Mouse (Mus musculus): Measurements from ENCODE around the gene Sipa1l2. TPM values are rescaled to one million over a fixed set of nuclear protein-coding genes. Genes with fewer than 3 reads are reported as not detected.

Sipa1l2 gene
- total RNA-seq, 2 experiments from 2014 or later = 5.5 to 8.2 TPM

DNA sequence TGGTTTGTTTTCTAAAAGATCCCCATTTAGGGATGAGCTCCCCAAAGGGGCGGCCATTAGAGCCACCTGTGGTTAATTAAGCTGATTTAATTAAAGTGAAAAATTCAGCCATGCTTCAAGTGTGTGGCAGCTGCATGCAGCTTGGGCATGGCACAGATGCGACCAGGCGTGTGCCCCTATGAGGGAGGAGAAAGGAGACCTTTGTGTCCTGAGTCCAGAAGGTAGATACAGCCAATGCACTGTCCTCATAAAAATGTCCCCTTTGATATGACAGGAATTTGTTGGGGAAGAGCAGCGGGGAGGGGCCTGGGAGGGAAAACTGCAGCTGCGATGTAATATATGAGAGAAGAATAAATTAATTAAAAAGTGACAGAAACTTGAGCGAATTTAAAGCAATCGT is 106.7 kb downstream of the Sipa1l2 start:
- no peak for DNase-seq

DNA sequence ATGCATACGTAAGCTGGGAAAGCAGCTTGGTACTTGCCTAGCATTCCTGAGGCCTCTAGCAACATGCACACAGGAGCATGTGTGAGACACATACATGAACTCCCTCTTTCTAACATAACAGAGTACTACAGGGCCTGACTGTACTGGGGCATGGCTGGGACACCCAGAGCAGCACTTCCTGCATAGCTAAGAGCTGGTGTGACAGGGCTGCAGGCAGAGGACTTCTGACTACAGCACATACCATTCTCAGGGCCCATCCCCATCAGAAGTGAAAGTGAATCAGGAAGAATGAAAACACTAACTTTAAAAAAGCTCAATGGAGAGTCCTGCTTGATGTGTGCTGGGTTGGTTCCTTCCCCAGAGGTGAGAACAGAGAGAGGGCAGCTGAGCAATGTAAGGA is 108.1 kb downstream of the Sipa1l2 start:
- DNase-seq = no peak

DNA sequence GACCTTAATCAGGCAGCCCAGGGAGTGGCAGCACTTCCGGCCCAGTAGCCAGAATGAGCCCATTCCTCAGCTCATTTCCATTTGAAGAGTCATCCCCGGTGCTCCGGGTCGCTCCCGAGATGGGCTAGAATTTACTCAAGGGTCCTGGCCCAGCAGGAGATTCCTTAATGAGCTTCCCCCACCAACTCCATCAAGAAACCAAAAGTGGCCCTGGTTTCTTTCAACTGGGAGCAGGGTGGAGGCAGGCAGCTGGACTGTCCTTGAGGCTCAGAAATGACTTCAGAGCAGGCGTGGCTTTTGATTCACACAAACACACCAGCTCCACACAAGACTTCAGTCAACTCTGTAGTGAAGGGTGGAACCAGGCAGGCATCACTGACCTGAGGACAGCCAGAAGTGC is 109.0 kb downstream of the Sipa1l2 start:
- no peak for DNase-seq

DNA sequence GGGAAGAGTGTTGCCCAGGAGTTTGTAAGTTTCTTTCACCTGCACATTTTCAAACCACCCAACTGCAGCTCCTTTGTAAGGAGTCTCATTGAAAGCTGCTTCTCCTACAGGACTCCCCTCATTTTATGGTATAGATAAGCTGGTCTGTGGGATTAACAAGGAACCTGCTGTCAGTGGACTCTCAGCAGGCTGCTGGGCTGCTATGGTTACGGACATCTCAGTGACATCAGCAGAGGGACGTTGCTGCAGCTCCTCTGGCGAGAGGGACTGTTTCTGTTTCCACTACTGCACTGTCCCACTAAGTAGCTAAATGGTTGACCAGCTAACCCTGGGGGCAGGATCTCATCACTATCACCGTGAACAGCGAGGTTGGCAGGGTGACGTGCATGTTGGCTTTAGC is 120.6 kb downstream of the Sipa1l2 start:
- DNase-seq = no peak

DNA sequence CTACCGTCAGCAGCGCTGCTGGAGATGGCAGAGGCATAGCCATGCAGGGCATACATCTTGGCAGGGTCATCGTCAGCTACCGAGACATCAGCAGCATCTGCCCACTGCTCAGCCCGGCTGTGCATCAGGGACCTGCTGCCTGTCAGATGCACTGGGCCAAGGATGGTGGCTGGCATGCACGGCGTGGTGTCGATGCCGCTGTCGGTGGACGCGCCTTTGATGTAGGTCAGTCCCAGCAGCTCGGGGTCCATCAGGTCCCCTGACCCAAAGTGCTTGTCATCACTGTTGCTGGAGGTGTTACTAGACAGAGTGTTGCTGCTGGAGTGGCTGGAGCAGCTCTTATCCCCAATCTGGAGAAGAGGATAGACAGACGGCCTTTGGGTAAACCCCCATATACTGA is 122.1 kb downstream of the Sipa1l2 start:
- DNase-seq = no peak

DNA sequence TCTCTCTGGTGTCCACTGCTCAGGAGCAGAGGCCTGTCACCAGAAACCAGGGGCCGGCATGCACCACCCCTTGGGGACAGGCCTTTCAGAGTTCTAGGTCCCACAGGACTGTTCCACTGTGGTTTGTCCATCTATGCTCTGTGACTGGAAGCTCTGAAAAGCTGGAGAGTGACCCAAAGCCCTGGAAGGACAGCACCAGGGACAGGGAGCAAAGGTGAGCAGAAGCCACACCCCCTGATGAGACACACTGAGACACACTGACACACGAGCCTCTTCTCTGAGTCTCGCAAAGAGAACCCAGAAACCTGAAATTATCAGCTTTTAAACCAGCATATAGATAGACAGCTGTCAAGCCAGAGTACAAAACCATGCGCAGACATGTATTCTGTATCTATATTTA is 123.4 kb downstream of the Sipa1l2 start:
- no peak for DNase-seq

DNA sequence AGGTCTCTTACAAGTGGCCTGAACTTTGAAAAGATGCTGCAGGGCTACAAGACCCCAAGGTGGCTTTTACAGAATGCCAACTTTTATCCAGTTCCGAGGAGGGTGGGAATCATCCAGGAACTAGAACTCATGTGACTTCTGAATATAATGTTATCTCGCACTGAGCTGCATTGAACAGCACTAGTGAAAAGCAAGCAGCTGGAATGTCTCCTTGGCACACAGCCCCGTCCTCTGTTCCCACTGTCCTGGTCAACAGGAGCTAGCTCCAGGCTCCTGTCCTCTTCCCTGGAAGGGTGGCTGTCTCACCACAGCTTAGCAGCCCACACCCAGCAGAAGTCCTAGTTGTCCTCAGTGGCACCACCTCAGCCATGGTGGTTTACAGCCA is 124.4 kb downstream of the Sipa1l2 start:
- DNase-seq = peak; percentile 27

DNA sequence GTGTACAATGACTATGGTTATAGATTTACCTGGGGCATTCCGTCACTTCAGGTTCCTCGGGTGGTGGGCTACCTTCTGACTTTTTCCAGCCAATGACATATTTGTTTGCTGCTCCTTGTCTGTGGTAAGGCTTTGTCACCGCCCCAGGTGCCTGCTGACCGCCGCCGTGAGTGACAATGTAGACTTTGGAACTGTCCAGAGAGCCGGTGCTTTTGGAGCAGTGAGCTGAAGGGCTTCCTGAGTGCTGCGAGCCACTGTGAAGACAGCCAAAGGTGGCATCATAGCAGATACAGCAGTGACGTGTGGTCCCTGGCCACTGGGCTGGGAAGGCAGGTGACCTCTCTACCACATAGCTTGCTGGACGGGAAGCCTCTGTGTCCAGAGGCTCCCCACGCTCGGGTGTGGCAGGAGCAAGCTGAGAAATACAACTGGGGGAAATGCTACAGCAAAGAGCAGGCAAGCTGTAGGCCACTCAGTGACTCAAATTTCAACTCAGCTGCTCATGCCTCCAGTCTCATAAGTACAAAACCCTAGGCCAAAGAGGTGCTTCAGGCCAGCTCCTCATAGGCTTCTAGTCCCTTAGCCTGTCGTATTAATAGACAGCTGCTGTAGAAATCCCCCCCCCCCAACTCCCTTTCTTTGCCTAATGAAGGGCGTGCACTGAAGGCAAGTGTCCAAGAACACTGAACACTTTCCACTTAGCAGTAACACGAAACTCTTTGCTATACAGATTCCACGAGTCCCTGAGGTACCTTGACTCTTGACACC is 125.0 kb downstream of the Sipa1l2 start:
- no peak for DNase-seq

DNA sequence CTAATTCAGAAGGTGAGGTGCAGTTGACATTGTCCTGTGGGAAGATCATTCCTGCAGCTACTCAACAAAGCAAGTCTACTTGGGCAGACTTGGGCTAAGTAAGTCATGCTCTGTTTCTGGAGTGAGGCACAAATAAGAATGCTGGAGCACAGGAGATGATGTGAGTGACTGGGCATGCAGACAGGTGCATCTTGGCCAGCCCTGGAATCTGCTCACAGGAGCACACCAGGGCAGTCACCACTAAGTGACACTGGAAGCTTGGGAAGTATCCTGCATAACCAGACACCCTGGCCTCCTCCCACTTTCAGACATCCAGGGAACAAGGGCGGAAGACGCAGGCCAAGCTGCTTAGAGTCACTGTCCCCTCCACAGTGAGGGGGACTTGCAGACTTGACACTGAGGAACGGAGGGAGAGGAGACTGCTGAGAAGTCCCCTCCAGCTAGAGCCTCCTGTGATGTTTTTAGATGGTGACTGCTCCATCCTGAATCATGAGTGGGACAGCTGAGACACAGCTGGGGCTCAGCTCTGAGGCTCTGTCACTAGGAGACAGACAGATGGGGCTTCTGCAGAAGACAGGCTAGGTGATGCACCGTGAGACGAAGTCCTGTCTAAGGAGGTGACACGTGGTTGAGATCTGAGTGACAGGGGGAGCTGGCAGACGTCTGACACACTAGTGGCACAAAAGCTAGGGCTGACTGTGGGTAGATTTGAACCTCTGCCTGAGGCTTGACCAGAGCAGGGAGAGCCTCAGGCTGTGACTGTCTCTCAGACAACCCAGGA is 134.1 kb downstream of the Sipa1l2 start:
- no peak for DNase-seq

DNA sequence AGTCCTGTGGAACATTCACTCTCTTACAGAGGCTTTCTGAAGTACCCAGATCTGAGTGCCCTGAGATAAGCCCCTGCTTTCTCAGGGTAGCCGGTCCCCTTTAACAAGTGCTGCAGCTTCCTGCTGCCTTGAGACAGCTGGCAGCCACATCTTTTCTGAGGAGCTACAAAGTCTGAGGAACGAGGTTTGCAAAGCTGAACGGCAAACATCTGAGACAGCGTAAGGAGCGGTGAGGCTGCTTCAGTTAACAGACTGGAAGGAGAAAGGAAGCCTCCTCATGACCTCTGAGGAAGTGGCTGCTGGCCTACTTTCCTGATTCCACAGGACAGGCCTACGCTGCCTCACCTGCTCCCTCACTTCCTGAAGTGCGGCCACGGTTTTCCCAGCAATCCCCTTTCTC is 135.5 kb downstream of the Sipa1l2 start:
- no peak for DNase-seq

DNA sequence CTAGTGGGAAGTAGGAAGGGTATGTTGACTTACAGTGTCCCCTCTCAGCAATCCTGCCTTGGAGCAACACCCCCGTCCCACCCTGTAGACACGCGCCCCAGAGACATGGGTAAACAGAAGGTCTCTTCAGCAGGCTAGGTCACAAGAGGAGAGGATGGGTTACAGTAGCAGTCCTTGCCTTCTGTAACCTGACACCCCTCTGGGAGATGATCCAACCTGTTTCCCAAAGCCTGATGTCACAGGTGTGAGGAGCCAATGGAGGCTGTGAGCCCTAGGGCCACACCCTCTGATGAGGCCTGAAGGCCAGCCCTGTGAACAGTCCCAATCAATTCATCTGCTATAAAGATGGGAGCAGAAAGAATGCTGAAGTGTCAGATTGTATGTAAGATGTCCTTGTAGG is 138.3 kb downstream of the Sipa1l2 start:
- DNase-seq = peak; percentile 55

DNA sequence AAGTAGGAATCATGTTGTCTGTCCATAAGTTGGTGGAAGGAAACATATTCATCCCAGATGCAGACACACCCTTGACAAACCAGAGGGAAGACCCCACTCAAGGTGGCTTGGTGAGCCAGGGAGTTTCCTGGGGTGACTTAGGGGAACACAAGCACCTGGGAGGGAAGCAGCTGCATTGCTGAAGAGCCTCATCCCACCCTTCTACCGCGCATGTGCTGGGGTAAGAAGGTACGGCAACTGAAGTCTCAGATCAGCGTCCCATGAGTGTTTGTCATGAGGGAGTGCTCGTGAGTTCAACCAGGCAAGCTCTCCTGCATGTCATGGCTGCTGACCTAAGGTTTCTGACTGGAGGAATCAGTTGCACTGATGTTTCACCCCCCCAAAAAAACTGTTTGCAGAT is 138.8 kb downstream of the Sipa1l2 start:
- no peak for DNase-seq

DNA sequence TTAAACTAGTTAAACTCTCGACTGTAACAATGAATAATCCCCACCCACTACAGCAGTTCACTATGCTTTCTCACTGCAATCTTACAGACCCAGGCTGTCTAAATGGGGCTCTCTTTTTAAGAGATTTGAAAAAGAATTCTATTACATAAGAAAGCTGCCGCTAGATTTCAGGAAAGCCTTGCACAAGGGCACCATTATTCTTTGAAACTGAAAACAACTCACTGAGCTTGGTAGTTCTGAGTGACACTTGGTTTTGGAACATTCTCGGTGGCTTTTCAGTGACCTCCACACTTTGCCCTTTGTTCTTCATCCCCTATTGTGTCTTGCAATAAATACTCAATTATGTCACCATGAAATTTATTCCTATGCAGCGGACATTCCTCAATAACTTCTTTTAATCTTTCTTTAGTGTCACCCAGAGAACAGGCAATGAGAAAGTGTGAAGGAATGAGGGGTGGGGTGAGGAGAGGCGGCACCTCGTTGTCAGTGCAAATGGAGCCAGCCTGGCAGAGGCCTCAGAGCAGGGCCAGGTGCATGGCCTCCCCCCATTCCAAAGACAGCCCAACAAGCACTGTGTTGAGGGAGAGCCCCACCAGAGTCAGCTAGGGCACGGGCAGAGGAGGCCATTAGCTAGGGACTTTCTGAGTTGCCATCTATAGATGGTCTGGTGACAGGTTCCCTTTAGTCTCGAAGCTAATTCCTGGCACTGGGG is 140.5 kb downstream of the Sipa1l2 start:
- no peak for DNase-seq

DNA sequence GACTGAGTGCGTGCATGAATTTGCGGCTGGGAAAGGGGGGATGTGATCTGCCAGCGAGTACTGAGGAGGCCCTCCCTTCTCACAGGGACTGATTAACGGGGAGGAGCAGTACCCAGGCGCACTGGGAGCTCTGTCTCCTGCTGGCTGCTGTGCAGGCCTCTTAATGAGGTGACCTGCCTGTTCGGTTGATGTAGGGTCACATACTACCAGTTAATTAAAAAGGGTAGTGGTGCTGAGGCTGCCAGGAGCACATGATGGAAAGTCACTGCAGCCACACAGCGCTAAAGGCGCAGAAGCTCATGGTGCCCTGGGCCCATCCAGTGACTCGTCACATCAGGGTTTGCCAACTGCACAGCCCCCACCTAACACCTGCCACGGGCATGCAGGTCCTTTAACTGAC is 145.7 kb downstream of the Sipa1l2 start:
- no peak for DNase-seq

DNA sequence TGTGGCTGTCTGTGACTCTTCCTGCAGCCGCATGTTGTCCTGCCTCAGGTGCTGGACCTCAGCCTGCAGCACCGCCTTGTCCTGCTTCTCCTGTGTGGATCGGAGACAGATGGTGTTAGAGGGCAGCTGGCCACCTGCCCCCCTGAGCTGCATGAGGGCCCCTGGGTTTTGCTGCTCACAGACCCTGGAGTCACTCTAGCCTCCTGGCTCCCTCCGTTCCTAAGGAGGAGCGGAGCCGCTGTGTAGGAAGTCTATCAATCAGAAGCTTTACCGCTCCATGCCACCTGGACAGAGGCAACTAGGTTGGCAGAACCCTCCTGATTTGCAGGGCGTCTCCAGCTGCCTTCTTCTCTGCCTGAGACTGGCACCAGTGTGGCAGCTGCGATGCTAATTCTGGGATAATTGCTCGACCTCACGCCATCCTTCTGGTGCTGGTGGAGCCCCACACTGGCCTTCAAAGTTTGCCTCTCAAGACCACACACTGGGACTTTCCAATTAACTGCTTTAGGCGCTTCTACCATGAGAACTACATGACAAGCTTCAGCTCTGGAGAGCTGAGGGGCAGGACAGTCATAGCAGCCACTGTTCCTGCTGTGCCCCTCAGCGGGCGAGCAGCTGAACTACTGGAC is 150.3 kb downstream of the Sipa1l2 start:
- DNase-seq = no peak

DNA sequence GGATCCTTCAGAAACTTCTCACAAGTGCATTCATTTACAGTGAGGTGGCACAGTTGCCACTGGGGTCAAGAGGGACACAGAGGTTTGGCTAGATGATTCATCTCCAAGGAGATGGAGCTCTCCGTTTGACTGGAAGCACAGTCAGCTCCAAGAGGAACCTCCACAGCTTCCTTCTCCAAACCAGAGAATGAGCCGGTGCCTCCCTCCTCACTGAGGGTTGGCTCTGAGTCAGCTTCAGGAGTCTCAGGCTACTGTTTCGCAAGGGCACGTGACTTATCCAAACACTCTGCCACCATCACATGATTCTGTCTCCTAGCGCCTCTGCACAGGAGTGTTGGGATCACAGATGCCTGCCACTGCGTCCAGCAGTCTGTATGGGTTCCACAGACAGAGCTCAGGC is 153.5 kb downstream of the Sipa1l2 start:
- no peak for DNase-seq

DNA sequence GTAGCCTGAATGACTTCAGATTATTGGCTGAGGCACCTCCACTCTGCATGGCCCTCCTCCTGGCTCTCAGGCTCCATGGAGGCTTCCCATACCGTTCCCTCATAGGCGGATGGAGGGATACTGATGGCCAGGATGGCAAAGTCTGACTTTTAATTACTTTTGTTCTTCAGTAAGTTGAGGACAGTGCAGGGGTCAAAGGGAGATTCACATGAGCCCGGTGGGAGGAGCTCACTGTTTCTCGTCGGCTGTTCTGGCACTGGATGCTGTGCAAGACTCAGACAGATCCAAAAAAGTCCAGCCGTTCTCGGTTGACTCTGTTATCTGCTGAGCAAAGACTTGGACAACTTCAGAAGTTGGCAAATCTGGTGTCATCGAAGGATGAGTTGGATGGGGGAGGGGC is 155.0 kb downstream of the Sipa1l2 start:
- DNase-seq = no peak

DNA sequence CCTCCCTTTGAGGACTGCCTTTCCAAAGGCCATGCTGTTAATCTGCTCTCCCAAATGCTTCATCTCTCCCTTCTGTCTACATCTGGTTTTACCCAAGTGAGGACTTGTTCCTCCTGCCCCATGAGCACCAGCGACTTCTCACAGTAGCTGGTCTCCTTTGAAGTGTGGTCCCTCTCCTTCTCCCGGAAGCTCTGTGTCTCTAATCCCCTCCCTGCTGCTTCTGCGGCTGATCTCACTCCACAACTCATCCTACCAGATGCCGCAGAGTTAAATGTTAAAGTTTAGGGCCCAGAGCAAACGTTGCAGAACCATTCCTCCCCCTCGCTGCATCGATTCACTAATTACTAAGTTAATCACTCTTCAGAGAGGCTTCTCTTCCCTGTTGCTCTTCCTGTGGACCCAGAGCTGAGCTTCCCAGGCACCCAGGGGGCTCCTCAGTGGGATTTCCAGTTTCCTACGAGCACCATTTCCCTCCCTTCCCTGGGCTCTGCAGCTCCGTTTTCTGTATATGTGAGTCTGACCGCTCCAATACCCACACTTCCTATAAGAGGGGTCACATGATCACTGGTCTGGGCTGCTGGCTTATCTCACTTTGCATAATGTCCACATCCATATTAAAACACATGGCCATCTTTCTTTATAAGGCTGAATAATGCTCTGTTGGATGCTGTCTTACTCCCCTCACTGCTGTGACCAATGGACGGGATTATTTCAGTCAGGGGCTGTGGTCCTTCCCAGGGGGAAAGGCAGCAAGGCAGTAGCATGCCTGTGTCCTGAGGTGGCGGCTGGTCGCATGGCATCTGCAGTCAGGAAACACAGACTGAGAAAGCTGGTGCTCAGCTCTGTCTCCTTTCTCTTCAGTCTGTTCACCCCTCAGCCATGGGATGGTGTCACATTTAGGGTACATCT is 156.4 kb downstream of the Sipa1l2 start:
- no peak for DNase-seq

DNA sequence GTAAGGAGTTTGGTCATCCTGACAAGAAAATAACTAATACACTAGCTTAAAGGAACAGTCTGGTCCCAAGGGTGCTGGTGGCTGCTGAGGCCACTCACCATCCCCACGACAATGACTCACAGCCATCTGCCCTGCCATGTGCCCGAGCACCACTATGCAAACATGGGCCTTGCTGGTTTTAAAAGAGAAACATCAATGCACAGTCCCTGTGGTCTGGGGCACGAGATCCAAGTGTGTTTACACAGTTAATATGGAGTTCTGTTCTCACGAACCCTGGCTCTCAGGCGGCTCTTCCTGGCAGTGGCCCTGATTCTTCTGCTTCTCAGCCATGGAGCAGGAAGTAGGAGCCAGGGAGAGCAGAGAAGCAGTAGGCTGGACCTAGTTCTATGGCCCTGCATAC is 159.0 kb downstream of the Sipa1l2 start:
- DNase-seq = no peak

DNA sequence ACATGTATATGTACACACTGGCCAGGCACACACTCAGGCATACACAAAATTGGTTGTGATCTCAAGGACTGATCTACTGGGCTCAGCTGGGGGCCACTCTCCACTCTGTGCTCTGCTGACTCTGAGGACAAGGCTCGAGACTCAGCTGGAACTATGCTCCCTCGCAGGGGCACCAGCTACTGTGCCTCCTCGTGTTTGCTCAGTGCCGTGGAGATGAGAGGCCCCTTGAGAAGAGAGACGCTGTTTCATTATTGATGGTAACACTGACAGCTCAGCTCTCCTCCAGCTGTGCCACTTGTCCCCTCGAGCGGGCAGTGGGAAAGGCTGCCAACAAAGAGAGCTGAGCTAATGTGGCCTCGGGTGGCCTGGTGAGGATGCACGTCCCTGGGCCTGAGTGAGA is 161.9 kb downstream of the Sipa1l2 start:
- DNase-seq = no peak

DNA sequence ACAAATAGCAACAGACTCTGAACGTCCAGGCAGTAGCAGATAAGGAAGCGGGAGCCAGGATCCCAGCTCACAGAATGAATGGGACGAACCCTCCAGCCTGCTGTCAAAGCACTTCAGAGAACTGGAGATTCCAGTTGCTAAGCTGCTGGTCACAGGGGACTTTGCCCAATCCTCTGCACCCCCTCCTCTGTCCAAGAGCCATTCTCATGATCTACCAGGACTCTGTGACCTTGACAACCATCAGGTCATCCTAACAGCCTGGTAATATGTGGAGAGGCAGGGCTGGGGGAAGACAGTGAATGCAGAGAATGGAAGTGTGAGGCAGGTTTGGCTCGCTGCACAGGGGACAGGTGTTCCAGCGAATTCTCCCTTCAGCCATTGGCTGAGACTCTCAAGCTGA is 163.2 kb downstream of the Sipa1l2 start:
- no peak for DNase-seq

DNA sequence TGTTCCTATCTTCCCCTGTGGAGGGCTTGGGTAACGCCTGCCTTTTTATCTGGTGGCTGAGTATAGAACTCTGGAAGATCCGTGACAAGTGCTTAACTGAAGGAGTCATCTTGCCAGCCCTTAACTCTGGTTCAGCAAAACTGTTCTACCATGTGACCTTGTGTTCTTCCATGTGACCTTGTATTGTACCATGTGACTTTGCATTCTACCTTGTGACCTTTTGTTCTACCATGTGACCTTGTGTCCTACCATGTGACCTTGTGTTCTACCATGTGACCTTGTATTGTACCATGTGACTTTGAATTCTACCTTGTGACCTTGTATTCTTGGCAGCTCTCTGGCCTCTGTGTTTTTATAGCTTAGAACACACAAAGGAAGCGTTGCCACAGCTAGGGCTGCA is 168.3 kb downstream of the Sipa1l2 start:
- no peak for DNase-seq
